Mouse (Mus musculus) heart, adult 11 months (tissue): ENCODE data around the gene 9530077C05Rik.
A peak's percentile ranks its signal among the peaks of the same experiment; 100 is the strongest.

Source experiments
- DNase-seq: peaks from one replicate; pipeline ENCODE4 v3.0.0; 2022

9530077C05Rik gene

GRCm38 (mm10) chr9:22466212-22466611 is 54.9 kb downstream of the 9530077C05Rik start:
- DNase-seq = no peak

GRCm38 (mm10) chr9:22467371-22468169 is 56.3 kb downstream of the 9530077C05Rik start:
- peak; percentile 93 for DNase-seq

- DNase-seq = peak; percentile 96
Observed at GRCm38 (mm10) chr9:22468170-22468898, 57.0 kb downstream of the 9530077C05Rik start.

- no peak for DNase-seq
Observed at GRCm38 (mm10) chr9:22468899-22469259, 57.6 kb downstream of the 9530077C05Rik start.

- no peak for DNase-seq
Observed at GRCm38 (mm10) chr9:22469643-22470042, 58.3 kb downstream of the 9530077C05Rik start, which contains the start of gene Rp9. Rp9 (minus strand) TSS chr9:22469743.

- peak; percentile 99 for DNase-seq
Observed at GRCm38 (mm10) chr9:22475424-22475868, 64.1 kb downstream of the 9530077C05Rik start, which contains the start of gene Bbs9. Bbs9 (plus strand) TSS chr9:22475715.

GRCm38 (mm10) chr9:22476265-22476664 is 65.0 kb downstream of the 9530077C05Rik start:
- no peak for DNase-seq

GRCm38 (mm10) chr9:22478946-22479345 is 67.6 kb downstream of the 9530077C05Rik start:
- no peak for DNase-seq

- no peak for DNase-seq
Observed at GRCm38 (mm10) chr9:22483866-22484561, 72.7 kb downstream of the 9530077C05Rik start.

- peak; percentile 91 for DNase-seq
Observed at GRCm38 (mm10) chr9:22484562-22485308, 73.4 kb downstream of the 9530077C05Rik start.

- no peak for DNase-seq
Observed at GRCm38 (mm10) chr9:22486211-22486610, 74.9 kb downstream of the 9530077C05Rik start.

GRCm38 (mm10) chr9:22488963-22489362 is 77.7 kb downstream of the 9530077C05Rik start:
- DNase-seq = peak; percentile 13
